Comparison of ENCODE assay signal across 7 mouse cellular contexts in the genomic region with DNA sequence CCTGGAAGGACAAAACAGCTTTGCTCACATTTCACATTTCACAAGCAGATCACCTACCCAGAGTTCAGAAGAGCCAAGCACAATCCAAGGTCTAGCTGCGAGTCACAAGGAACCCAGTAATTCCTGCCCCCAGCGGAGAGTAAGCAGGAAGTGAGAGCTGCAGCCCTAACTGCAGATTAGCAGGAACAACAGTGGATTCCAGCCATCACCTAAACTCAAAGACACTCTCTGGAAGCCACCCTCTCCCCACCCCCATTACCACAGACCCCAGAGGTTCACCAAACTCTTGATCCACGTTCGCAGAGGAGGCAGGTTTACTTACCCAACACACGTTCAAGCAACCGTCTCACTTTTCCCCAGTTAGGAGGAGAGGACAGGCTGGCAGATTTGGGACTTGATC. TPM values are rescaled to one million over a fixed set of nuclear protein-coding genes. Genes with fewer than 3 reads are reported as not detected.
DNase-seq lines count a peak whose midpoint lies in the region; ATAC-seq and TF ChIP-seq lines count a peak whose summit lies in the region.

No protein-coding gene starts in this region.

- H3K79me2 ChIP-seq in CH12.LX (replicated peaks; ENCODE audit: control insufficient read depth, extremely low read depth, insufficient read depth, poor library complexity, severe bottlenecking): peaks cover 60% of the 10 kb centered on the region
- peaks cover 78% of the 10 kb centered on the region for H3K79me2 ChIP-seq in MEL (ENCODE audit: control insufficient read depth, insufficient read depth, low read length, poor library complexity)

- 6% methylated on average over 6 of the region's 6 CpGs for WGBS in kidney, embryonic 14.5 days

- H3K9me3 ChIP-seq in CH12.LX (replicated peaks; ENCODE audit: low read length): no peaks in the 10 kb centered on the region
- H3K9me3 ChIP-seq in MEL (replicated peaks; ENCODE audit: insufficient read depth, low read length): no peaks in the 10 kb centered on the region
- no peaks in the 10 kb centered on the region for H3K9me3 ChIP-seq in kidney, embryonic 14.5 days (ENCODE audit: control insufficient read depth, low read length)

- no peak for TF ChIP-seq CTCF in CH12.LX (conservative IDR thresholded peaks at IDR 0.05 in 1 of 2, IDR thresholded peaks at IDR 0.05 in 1 of 2; ENCODE audit: low read depth in 2 of 2, low read length in 2 of 2)
- TF ChIP-seq CTCF in MEL (IDR thresholded peaks at IDR 0.05 in 2 of 3, conservative IDR thresholded peaks at IDR 0.05 in 1 of 3; ENCODE audit: control insufficient read depth in 1 of 3, insufficient read depth in 1 of 3, low read depth in 2 of 3, low read length in 3 of 3, poor library complexity in 1 of 3, severe bottlenecking in 1 of 3): no peak

- peak overlapping the region; percentile 80 for H3K4me2 ChIP-seq in CH12.LX (ENCODE audit: insufficient read depth, low read depth, poor library complexity, severe bottlenecking)
- H3K4me2 ChIP-seq in kidney, embryonic 14.5 days (replicated peaks; ENCODE audit: low read depth, low read length): peak overlapping the region; percentile 76

- dilution Hi-C loops in CH12.LX (cut with MboI; ENCODE audit: extremely low pct_ligation_motif_present, extremely low pct_unique_long_range_greater_than_20kb, low sequenced_read_pairs): no loop called here

- H3K9ac ChIP-seq in CH12.LX (ENCODE audit: insufficient read depth, low read depth) (peak overlapping the region; percentile 80), MEL (ENCODE audit: control insufficient read depth, low read depth, low read length, poor library complexity, severe bottlenecking) (peak overlapping the region; percentile 68)
- H3K9ac ChIP-seq in kidney, embryonic 14.5 days (ENCODE audit: low read depth, low read length): peak overlapping the region; percentile 79; the same call in 1 of the 2 replicates

- H3K4me3 ChIP-seq in CH12.LX (replicated peaks in 1 of 3; ENCODE audit: low read depth in 2 of 3, low read length in 2 of 3, poor library complexity in 1 of 3): peak overlapping the region; percentile 65 to 92 (median 81)
- peak overlapping the region; percentile 44 to 49 for H3K4me3 ChIP-seq in MEL (ENCODE audit: control insufficient read depth in 1 of 2, insufficient read depth in 1 of 2, low read depth in 2 of 2, low read length in 2 of 2)
- H3K4me3 ChIP-seq in kidney, embryonic 14.5 days (ENCODE audit: low read length): peak overlapping the region; percentile 32

- in situ Hi-C loops in CH12.LX (cut with MboI; ENCODE audit: low pct_ligation_motif_present, low pct_unique_long_range_greater_than_20kb, low sequenced_read_pairs): no loop called here

- TF ChIP-seq POLR2A in CH12.LX (IDR thresholded peaks at IDR 0.05; ENCODE audit: low read depth, low read length) (no peak), MEL (IDR thresholded peaks at IDR 0.05; ENCODE audit: control insufficient read depth in 1 of 2, insufficient read depth in 1 of 2, low read depth in 1 of 2, low read length in 2 of 2, poor library complexity in 1 of 2) (no peak)

- TF ChIP-seq RAD21 in CH12.LX (IDR thresholded peaks at IDR 0.05; ENCODE audit: low read depth, low read length) (no peak), MEL (IDR thresholded peaks at IDR 0.05; ENCODE audit: low read depth, low read length) (no peak)

- H3K27ac ChIP-seq in CH12.LX (ENCODE audit: insufficient read depth, low read depth): peak overlapping the region; percentile 38; the same call in 1 of the 2 replicates
- peak overlapping the region; percentile 60 for H3K27ac ChIP-seq in MEL (ENCODE audit: control insufficient read depth, low read depth, low read length)
- peak overlapping the region; percentile 100 for H3K27ac ChIP-seq in kidney, embryonic 14.5 days (ENCODE audit: low read depth, low read length)

- no peak for ATAC-seq in kidney, embryonic 14.5 days (ENCODE audit: low FRiP score, low TSS enrichment)

- peaks cover 4 to 35% of the 10 kb centered on the region in 2 experiments for H3K36me3 ChIP-seq in CH12.LX (replicated peaks in 1 of 2; ENCODE audit: control insufficient read depth in 1 of 2, insufficient read depth in 1 of 2, low read length in 1 of 2)
- H3K36me3 ChIP-seq in MEL (ENCODE audit: control insufficient read depth in 1 of 2, insufficient read depth in 2 of 2, low read length in 2 of 2): peaks cover 2 to 52% of the 10 kb centered on the region in 2 experiments
- H3K36me3 ChIP-seq in kidney, embryonic 14.5 days (ENCODE audit: control insufficient read depth, insufficient read depth, low read length): no peaks in the 10 kb centered on the region; the same call in 1 of the 2 replicates

- H3K27me3 ChIP-seq in CH12.LX (replicated peaks) (no peaks in the 10 kb centered on the region), MEL (ENCODE audit: control insufficient read depth in 1 of 2, insufficient read depth in 2 of 2, low read length in 2 of 2) (no peaks in the 10 kb centered on the region)
- H3K27me3 ChIP-seq in kidney, embryonic 14.5 days (ENCODE audit: control insufficient read depth, insufficient read depth, low read length): no peaks in the 10 kb centered on the region

- no peak for DNase-seq in CH12.LX (ENCODE audit: extremely low read depth)
- DNase-seq in MEL (ENCODE audit: low read depth, low spot score): peak; percentile 56
- DNase-seq in heart, adult 18-20 months: peak; percentile 72 to 76
- DNase-seq in lung, postnatal 36 days: peak; percentile 72
- peak; percentile 27 to 35 for DNase-seq in thymus, postnatal 36 days
- DNase-seq in frontal cortex, postnatal 14 days (ENCODE audit: low spot score in 2 of 2): no peak

- peaks cover 14 to 61% of the 10 kb centered on the region in 2 experiments for H3K4me1 ChIP-seq in CH12.LX (ENCODE audit: control insufficient read depth in 1 of 2, insufficient read depth in 2 of 2)
- peaks cover 20 to 50% of the 10 kb centered on the region in 2 experiments for H3K4me1 ChIP-seq in MEL (ENCODE audit: control insufficient read depth in 1 of 2, insufficient read depth in 2 of 2, low read length in 2 of 2)
- peaks cover 93% of the 10 kb centered on the region for H3K4me1 ChIP-seq in kidney, embryonic 14.5 days (ENCODE audit: control insufficient read depth, insufficient read depth, low read length)

- TF ChIP-seq EP300 in CH12.LX (IDR thresholded peaks at IDR 0.05; ENCODE audit: low read length) (no peak), MEL (IDR thresholded peaks at IDR 0.05; ENCODE audit: low read depth in 1 of 2, low read length in 2 of 2) (no peak)

TF ChIP-seq in CH12.LX, 34 proteins besides CTCF, POLR2A, EP300 and RAD21:
- TF ChIP-seq ELF1 (IDR thresholded peaks at IDR 0.05; ENCODE audit: low read depth, low read length) (peak; percentile 54), MXI1 (IDR thresholded peaks at IDR 0.05; ENCODE audit: low read depth, low read length) (peak; percentile 11; the same call in 1 of the 2 replicates), CHD2 (IDR thresholded peaks at IDR 0.05; ENCODE audit: low read length) (no peak), GABPA (IDR thresholded peaks at IDR 0.05; ENCODE audit: insufficient replicate concordance, low read depth, low read length) (no peak), JUND (conservative IDR thresholded peaks at IDR 0.05; ENCODE audit: low read depth, low read length) (no peak), USF1 (IDR thresholded peaks at IDR 0.05; ENCODE audit: low read depth, low read length) (no peak), SIN3A (IDR thresholded peaks at IDR 0.05; ENCODE audit: low read length) (peak; percentile 11; the same call in 1 of the 2 replicates)

TF ChIP-seq in MEL, 35 proteins besides CTCF, POLR2A, EP300 and RAD21:
- TF ChIP-seq HCFC1 (IDR thresholded peaks at IDR 0.05; ENCODE audit: low read depth, low read length) (no peak), UBTF (IDR thresholded peaks at IDR 0.05; ENCODE audit: borderline replicate concordance, insufficient read depth, low read depth, low read length) (no peak), ELF1 (IDR thresholded peaks at IDR 0.05; ENCODE audit: low read depth, low read length) (peak; percentile 44; the same call in 1 of the 2 replicates)
TF ChIP-seq in MEL: peak in this region for 1.

RNA-seq across cellular contexts. Expression of gene Zmynd8, which starts 15.8 kb away (rescaled TPM):
- total RNA-seq in CH12.LX (2012; rRNA removed) (34.0 and 35.1 TPM in 2 replicates), CH12.LX (2014; rRNA removed) (29.5 and 33.6 TPM in 2 replicates), MEL (2012; rRNA removed) (30.3 and 37.3 TPM in 2 replicates)
- polyA plus RNA-seq in CH12.LX (2012; ENCODE audit: insufficient read length, low read depth) (76.1 and 84.5 TPM in 2 replicates), MEL (2012; ENCODE audit: insufficient read depth in 1 of 2, insufficient read length in 2 of 2, low read depth in 1 of 2, low replicate concordance in 2 of 2, missing spikeins in 1 of 2) (10 to 100 TPM; 41.6 to 89.2 TPM)
- 10 to 100 TPM; 41.2 to 44.8 TPM for total RNA-seq in heart, adult 18-20 months (2021)
- 44.3 and 61.1 TPM in 2 replicates for polyA plus RNA-seq in kidney, embryonic 14.5 days (2014; fragmentation: Nextera tagmentation; extraction: Ambion mirVana)

Comparison
In these comparisons a context has a peak if more than half of its experiments do, and no peak if none do; other contexts are left out.
1. DNase-seq: peak in MEL (single experiment), heart, adult 18-20 months (2 of 2), lung, postnatal 36 days (single experiment) and thymus, postnatal 36 days (2 of 2); none in CH12.LX (single experiment) and frontal cortex, postnatal 14 days (0 of 2).
2. H3K27ac ChIP-seq: peak in every context shown above with its lines; median percentile 100 in kidney, embryonic 14.5 days; 60 in MEL; 38 in CH12.LX.
3. Of the 35 proteins assayed by ChIP-seq in both MEL and CH12.LX: peak only in MEL: none; only in CH12.LX: MXI1 and SIN3A; in both: ELF1; in neither: 32.
4. Peak in every context shown above with its lines, with median percentiles within 50 percentile points of each other: H3K4me3 ChIP-seq and H3K9ac ChIP-seq.